Mouse (Mus musculus): Measurements from ENCODE around the gene Srd5a2.

DNA sequence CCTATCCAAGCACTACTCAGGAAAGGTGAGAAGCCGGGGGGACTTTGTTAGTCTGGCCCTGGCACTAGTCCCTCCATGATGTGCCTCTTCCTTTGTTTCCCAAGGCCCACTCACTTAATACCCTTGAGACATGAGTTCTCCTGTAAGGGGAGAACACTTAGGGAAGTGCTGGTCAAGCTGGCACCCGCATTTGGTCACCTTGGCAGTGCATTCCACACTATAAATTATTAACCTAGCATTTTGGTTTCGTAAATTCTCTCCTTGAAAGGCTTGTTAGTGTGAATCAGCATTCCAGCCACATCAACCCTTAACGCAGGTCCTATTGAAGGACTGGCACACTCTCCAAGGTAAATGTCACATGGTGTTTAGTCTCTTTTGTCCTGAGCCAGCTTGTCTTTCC lies 61.8 kb downstream of the Srd5a2 start:
- TF ChIP-seq CTCF (IDR thresholded peaks at IDR 0.05; ENCODE audit: borderline replicate concordance, insufficient read depth, low read depth, low read length), result no peak
- TF ChIP-seq POLR2A (IDR thresholded peaks at IDR 0.05; ENCODE audit: borderline replicate concordance, insufficient read depth, low read length), result no peak
